14 mouse cellular contexts compared by ENCODE assay signal in the genomic region with DNA sequence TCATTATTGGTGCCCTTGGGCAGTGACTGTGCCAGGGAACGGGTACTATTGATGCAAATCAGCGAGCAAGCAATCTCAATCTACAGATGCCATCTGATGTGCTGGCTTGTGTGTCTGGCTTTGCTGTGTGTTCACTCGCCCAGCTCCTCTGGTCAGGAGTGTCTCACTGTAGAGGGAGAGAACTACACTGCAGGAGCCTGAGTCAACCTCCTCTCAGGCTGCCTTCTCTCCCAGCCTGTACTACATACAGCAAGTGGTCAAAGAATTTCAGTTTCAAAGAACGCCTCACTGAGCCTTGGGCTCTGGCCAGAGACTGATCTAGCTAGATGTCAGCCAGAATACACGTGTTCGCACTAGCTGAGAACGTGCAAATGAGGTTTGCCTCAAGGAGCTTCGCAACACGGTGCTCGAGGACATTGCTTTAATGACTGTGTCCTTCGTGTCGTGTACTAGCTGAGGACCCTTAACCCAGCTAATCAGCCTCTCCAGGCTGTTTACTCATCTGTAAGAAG.
"Had no signal": no experiment of that assay in that cellular context is flagged by ENCODE, and none has a peak within 500 bp of the region (broad histone marks: within the 10 kb centered on the region; RNA-seq: fewer than 3 reads in every experiment).

No protein-coding gene starts in this region.

- H3K9me3 ChIP-seq: limb, embryonic 10.5 days; liver, embryonic 13.5 days; lung, embryonic 15.5 days; megakaryocyte, embryonic 14.5 days; midbrain, embryonic 15.5 days; neural tube, embryonic 13.5 days had no signal

- H3K9ac ChIP-seq: liver, embryonic 13.5 days; liver, postnatal 0 days; lung, embryonic 15.5 days; midbrain, embryonic 15.5 days; neural tube, embryonic 13.5 days had no signal

- H3K36me3 ChIP-seq: lung, embryonic 15.5 days; midbrain, embryonic 15.5 days; neural tube, embryonic 13.5 days had no signal

- H3K4me3 ChIP-seq: limb, embryonic 10.5 days; liver, embryonic 13.5 days; lung, embryonic 15.5 days; megakaryocyte, embryonic 14.5 days; midbrain, embryonic 15.5 days; neural tube, embryonic 13.5 days had no signal

- H3K4me1 ChIP-seq: liver, embryonic 13.5 days had no signal

- H3K27ac ChIP-seq: limb, embryonic 10.5 days; liver, embryonic 13.5 days; lung, embryonic 15.5 days; macrophage; midbrain, embryonic 15.5 days; neural tube, embryonic 13.5 days had no signal

- DNase-seq: kidney, postnatal 10 days; liver, embryonic 13.5 days; liver, postnatal 0 days; lung, postnatal 14 days; right cerebral cortex, adult 18-20 months; right cerebral cortex, postnatal 25 days; thymus, postnatal 36 days had no signal

- H3K27me3 ChIP-seq: liver, embryonic 13.5 days; lung, embryonic 15.5 days; midbrain, embryonic 15.5 days had no signal

- H3K4me2 ChIP-seq: liver, embryonic 13.5 days; lung, embryonic 15.5 days; midbrain, embryonic 11.5 days; midbrain, embryonic 15.5 days; neural tube, embryonic 13.5 days had no signal

- ATAC-seq: liver, postnatal 0 days; midbrain, embryonic 15.5 days had no signal
